Mouse (Mus musculus): ENCODE results near the gene Slc24a4.

DNA sequence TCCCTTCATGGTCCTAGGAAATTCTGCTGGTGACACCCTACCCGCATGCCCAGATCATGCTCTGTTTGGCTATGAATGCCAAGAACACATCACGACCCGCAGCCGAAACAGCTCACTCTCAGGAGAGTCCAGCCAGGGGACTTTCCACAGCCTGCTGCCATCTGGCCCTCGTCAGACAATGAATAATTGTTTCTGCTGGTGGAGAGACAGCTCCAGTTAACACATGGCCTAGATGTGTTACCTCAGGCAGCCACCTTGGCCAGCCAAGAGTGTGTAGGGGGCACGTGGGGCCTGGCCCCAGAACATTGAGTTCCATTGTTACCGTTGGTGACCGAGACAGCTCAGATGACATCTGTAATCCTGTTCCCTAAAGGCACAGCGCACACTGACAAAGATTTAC is 74.4 kb downstream of the Slc24a4 start:
- TF ChIP-seq POLR2A (IDR thresholded peaks at IDR 0.05; ENCODE audit: insufficient read depth, low read depth, low read length): no peak
- peak; percentile 75; the same call in 1 of the 2 replicates for TF ChIP-seq EP300 (IDR thresholded peaks at IDR 0.05; ENCODE audit: insufficient read depth, low read depth, low read length)
